Mouse (Mus musculus): ENCODE results near the gene Lsm6. TPM values are rescaled to one million over a fixed set of nuclear protein-coding genes. Genes with fewer than 3 reads are reported as not detected.

Gene Lsm6
- polyA plus RNA-seq, 1 experiment from 2014 or later, result 155 TPM

DNA sequence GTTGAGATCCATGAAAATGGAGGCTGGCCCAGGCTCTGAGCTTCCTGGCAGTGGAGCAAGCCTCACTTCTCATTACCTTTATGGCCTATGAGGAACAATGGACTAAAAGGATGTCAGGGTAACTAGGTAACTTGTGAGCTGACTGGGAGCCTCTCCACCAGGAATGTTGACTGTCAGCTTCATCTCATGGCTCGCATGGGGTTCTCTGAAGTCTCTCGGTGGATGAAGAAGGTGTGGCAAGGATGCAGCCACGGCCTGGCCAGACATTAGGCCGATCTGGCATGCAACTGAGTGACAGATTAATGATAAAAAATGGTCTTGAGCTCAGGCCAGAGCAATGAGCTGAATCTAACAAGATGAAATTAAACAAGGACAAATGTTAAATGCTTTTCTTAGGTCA lies 27.7 kb downstream of the Lsm6 start:
- H3K36me3 ChIP-seq (ENCODE audit: control insufficient read depth, insufficient read depth), result no peaks in the 10 kb centered on the region
- no peak overlapping the region for H3K27ac ChIP-seq (ENCODE audit: low read length)
- no peaks in the 10 kb centered on the region for H3K9me3 ChIP-seq (replicated peaks; ENCODE audit: control insufficient read depth, low read length)
- no peak overlapping the region for H3K4me2 ChIP-seq (ENCODE audit: low read depth, low read length)
- no peak overlapping the region for H3K4me3 ChIP-seq (ENCODE audit: low read length)
- 72% methylated on average over 4 of the region's 4 CpGs for WGBS
- ATAC-seq (replicated peaks; ENCODE audit: extremely low read depth, insufficient read depth, low FRiP score), result no peak
- no peak overlapping the region for H3K9ac ChIP-seq (ENCODE audit: low read length)
- H3K27me3 ChIP-seq (ENCODE audit: control insufficient read depth, insufficient read depth, low read length), result no peaks in the 10 kb centered on the region
- H3K4me1 ChIP-seq (ENCODE audit: control insufficient read depth, insufficient read depth, low read length), result no peaks in the 10 kb centered on the region

GRCm38 (mm10) chr8:78776816-78777215 lies 44.1 kb downstream of the Lsm6 start:
- Histone ChIP-seq H3K36me3 (ENCODE audit: control insufficient read depth, insufficient read depth) (no peaks in the 10 kb centered on the region), H3K4me2 (ENCODE audit: low read depth, low read length) (no peak overlapping the region), H3K9me3 (replicated peaks; ENCODE audit: control insufficient read depth, low read length) (no peaks in the 10 kb centered on the region), H3K4me3 (ENCODE audit: low read length) (no peak overlapping the region), H3K9ac (ENCODE audit: low read length) (no peak overlapping the region), H3K27ac (ENCODE audit: low read length) (no peak overlapping the region), H3K27me3 (ENCODE audit: control insufficient read depth, insufficient read depth, low read length) (no peaks in the 10 kb centered on the region), H3K4me1 (ENCODE audit: control insufficient read depth, insufficient read depth, low read length) (no peaks in the 10 kb centered on the region)
- 77% methylated on average over 9 of the region's 9 CpGs for WGBS
- no peak for ATAC-seq (replicated peaks; ENCODE audit: extremely low read depth, insufficient read depth, low FRiP score)

GRCm38 (mm10) chr8:78771256-78771655 lies 49.7 kb downstream of the Lsm6 start:
- H3K36me3 ChIP-seq (ENCODE audit: control insufficient read depth, insufficient read depth), result no peaks in the 10 kb centered on the region
- 26% methylated on average over 7 of the region's 7 CpGs for WGBS
- no peaks in the 10 kb centered on the region for H3K4me1 ChIP-seq (ENCODE audit: control insufficient read depth, insufficient read depth, low read length)
- peak; percentile 83 for ATAC-seq (replicated peaks; ENCODE audit: extremely low read depth, insufficient read depth, low FRiP score)
- peak overlapping the region; percentile 58 for H3K4me2 ChIP-seq (ENCODE audit: low read depth, low read length)
- peak overlapping the region; percentile 64 for H3K9ac ChIP-seq (ENCODE audit: low read length)
- H3K27ac ChIP-seq (ENCODE audit: low read length), result peak overlapping the region; percentile 36; the same call in 1 of the 2 replicates
- H3K4me3 ChIP-seq (ENCODE audit: low read length), result peak overlapping the region; percentile 42
- no peaks in the 10 kb centered on the region for H3K9me3 ChIP-seq (replicated peaks; ENCODE audit: control insufficient read depth, low read length)
- no peaks in the 10 kb centered on the region for H3K27me3 ChIP-seq (ENCODE audit: control insufficient read depth, insufficient read depth, low read length)

DNA sequence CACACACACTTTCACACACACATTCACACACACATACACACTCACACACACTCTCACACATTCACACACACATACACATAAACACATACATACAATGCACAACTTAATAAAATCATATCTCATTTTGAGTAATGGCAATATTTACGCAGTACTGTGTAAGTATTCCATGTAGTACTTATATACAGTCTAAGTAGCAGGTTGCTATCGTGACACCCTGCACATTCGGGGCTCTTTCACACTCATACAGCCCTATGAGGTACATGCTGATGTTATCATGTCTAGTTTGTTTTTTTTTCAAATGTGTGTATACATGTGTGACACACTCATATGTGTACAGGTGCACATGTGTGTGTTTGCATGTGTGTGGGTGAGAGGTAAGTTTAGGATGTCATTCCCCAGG lies 50.4 kb downstream of the Lsm6 start:
- Histone ChIP-seq H3K36me3 (ENCODE audit: control insufficient read depth, insufficient read depth) (no peaks in the 10 kb centered on the region), H3K4me1 (ENCODE audit: control insufficient read depth, insufficient read depth, low read length) (no peaks in the 10 kb centered on the region), H3K9ac (ENCODE audit: low read length) (no peak overlapping the region), H3K27ac (ENCODE audit: low read length) (no peak overlapping the region), H3K4me2 (ENCODE audit: low read depth, low read length) (no peak overlapping the region), H3K9me3 (replicated peaks; ENCODE audit: control insufficient read depth, low read length) (no peaks in the 10 kb centered on the region), H3K4me3 (ENCODE audit: low read length) (no peak overlapping the region), H3K27me3 (ENCODE audit: control insufficient read depth, insufficient read depth, low read length) (no peaks in the 10 kb centered on the region)
- ATAC-seq (replicated peaks; ENCODE audit: extremely low read depth, insufficient read depth, low FRiP score), result no peak
- WGBS, result 88% methylated on average over 3 of the region's 3 CpGs

DNA sequence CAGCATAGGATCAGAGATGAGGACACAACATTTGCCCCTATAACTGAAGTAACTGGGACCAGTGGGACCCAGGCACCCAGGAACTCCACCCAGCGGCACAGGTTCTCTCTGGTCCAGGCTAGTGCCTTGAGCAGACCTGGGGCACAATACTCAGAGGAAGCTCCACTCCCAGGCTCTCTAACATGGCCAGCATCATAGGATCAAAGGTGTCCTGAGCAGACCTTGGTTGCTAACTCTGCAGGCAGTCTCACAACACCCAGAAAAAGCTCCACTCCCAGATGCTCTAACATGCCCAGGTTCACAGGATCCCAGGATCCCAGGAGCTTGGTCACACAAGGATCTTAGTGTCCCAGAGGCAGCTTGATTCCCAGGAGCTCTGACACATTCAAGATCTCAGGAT lies 55.4 kb downstream of the Lsm6 start:
- H3K4me3 ChIP-seq (ENCODE audit: low read length), result no peak overlapping the region
- H3K27ac ChIP-seq (ENCODE audit: low read length), result no peak overlapping the region
- no peak overlapping the region for H3K4me2 ChIP-seq (ENCODE audit: low read depth, low read length)
- 82% methylated on average over 1 of the region's 1 CpGs for WGBS
- no peaks in the 10 kb centered on the region for H3K36me3 ChIP-seq (ENCODE audit: control insufficient read depth, insufficient read depth)
- ATAC-seq (replicated peaks; ENCODE audit: extremely low read depth, insufficient read depth, low FRiP score), result no peak
- no peak overlapping the region for H3K9ac ChIP-seq (ENCODE audit: low read length)
- H3K4me1 ChIP-seq (ENCODE audit: control insufficient read depth, insufficient read depth, low read length), result no peaks in the 10 kb centered on the region
- no peaks in the 10 kb centered on the region for H3K27me3 ChIP-seq (ENCODE audit: control insufficient read depth, insufficient read depth, low read length)
- H3K9me3 ChIP-seq (replicated peaks; ENCODE audit: control insufficient read depth, low read length), result 0 out of 2 replicates have a peak, but pooled peaks cover 2% of the 10 kb centered on the region

GRCm38 (mm10) chr8:78764976-78765375 lies 56.0 kb downstream of the Lsm6 start:
- Histone ChIP-seq H3K4me3 (ENCODE audit: low read length) (no peak overlapping the region), H3K4me2 (ENCODE audit: low read depth, low read length) (no peak overlapping the region), H3K36me3 (ENCODE audit: control insufficient read depth, insufficient read depth) (no peaks in the 10 kb centered on the region), H3K27me3 (ENCODE audit: control insufficient read depth, insufficient read depth, low read length) (no peaks in the 10 kb centered on the region), H3K4me1 (ENCODE audit: control insufficient read depth, insufficient read depth, low read length) (no peaks in the 10 kb centered on the region), H3K9me3 (replicated peaks; ENCODE audit: control insufficient read depth, low read length) (0 out of 2 replicates have a peak, but pooled peaks cover 2% of the 10 kb centered on the region), H3K27ac (ENCODE audit: low read length) (no peak overlapping the region), H3K9ac (ENCODE audit: low read length) (no peak overlapping the region)
- no peak for ATAC-seq (replicated peaks; ENCODE audit: extremely low read depth, insufficient read depth, low FRiP score)

GRCm38 (mm10) chr8:78759139-78759538 lies 61.8 kb downstream of the Lsm6 start:
- H3K9ac ChIP-seq (ENCODE audit: low read length), result no peak overlapping the region
- no peaks in the 10 kb centered on the region for H3K36me3 ChIP-seq (ENCODE audit: control insufficient read depth, insufficient read depth)
- H3K4me1 ChIP-seq (ENCODE audit: control insufficient read depth, insufficient read depth, low read length), result no peaks in the 10 kb centered on the region
- no peak overlapping the region for H3K4me2 ChIP-seq (ENCODE audit: low read depth, low read length)
- H3K27ac ChIP-seq (ENCODE audit: low read length), result no peak overlapping the region
- H3K27me3 ChIP-seq (ENCODE audit: control insufficient read depth, insufficient read depth, low read length), result no peaks in the 10 kb centered on the region
- H3K4me3 ChIP-seq (ENCODE audit: low read length), result no peak overlapping the region
- no peak for ATAC-seq (replicated peaks; ENCODE audit: extremely low read depth, insufficient read depth, low FRiP score)
- peaks cover 6% of the 10 kb centered on the region for H3K9me3 ChIP-seq (replicated peaks; ENCODE audit: control insufficient read depth, low read length)

- no peaks in the 10 kb centered on the region for H3K36me3 ChIP-seq (ENCODE audit: control insufficient read depth, insufficient read depth)
- H3K4me3 ChIP-seq (ENCODE audit: low read length), result no peak overlapping the region
- H3K27ac ChIP-seq (ENCODE audit: low read length), result no peak overlapping the region
- whole genome bisulfite sequencing, result 65% methylated on average over 4 of the region's 4 CpGs
- no peak overlapping the region for H3K9ac ChIP-seq (ENCODE audit: low read length)
- H3K27me3 ChIP-seq (ENCODE audit: control insufficient read depth, insufficient read depth, low read length), result no peaks in the 10 kb centered on the region
- H3K9me3 ChIP-seq (replicated peaks; ENCODE audit: control insufficient read depth, low read length), result peaks cover 4% of the 10 kb centered on the region
- H3K4me2 ChIP-seq (ENCODE audit: low read depth, low read length), result no peak overlapping the region
- ATAC-seq (replicated peaks; ENCODE audit: extremely low read depth, insufficient read depth, low FRiP score), result no peak
- peaks cover 5% of the 10 kb centered on the region; the same call in 1 of the 2 replicates for H3K4me1 ChIP-seq (ENCODE audit: control insufficient read depth, insufficient read depth, low read length)
These were observed 66.0 kb downstream of the Lsm6 start for GRCm38 (mm10) chr8:78754986-78755385.
